Mouse (Mus musculus) right cerebral cortex, postnatal 14 days (tissue): ENCODE measurements around the gene Gnb3.
A peak's percentile ranks its signal among the peaks of the same experiment; 100 is the strongest.
"Not testable (repeated sequence)": the region's sequence is repeated elsewhere in the genome, so short reads cannot be mapped to it uniquely, and the experiment has no call there.

Experiments used
- DNase-seq: peaks from one replicate; pipeline ENCODE4 v3.0.0; 2022

Gnb3 gene

GRCm38 (mm10) chr6:124814448-124814847 lies 25.6 kb downstream of the Gnb3 start:
- no peak for DNase-seq

- peak; percentile 87 for DNase-seq
Measured at GRCm38 (mm10) chr6:124813933-124814332, 26.1 kb downstream of the Gnb3 start, which contains the start of gene Tpi1. Tpi1 (minus strand) TSS chr6:124814296.

- DNase-seq = peak; percentile 76
Measured at GRCm38 (mm10) chr6:124813496-124813895, 26.6 kb downstream of the Gnb3 start.

- no peak for DNase-seq
Measured at GRCm38 (mm10) chr6:124812848-124813247, 27.2 kb downstream of the Gnb3 start.

GRCm38 (mm10) chr6:124811701-124812560 lies 28.1 kb downstream of the Gnb3 start:
- no peak for DNase-seq

GRCm38 (mm10) chr6:124811403-124811665 lies 28.7 kb downstream of the Gnb3 start:
- DNase-seq = no peak

- not testable (repeated sequence) for DNase-seq
Measured at GRCm38 (mm10) chr6:124810566-124811402, 29.3 kb downstream of the Gnb3 start.

GRCm38 (mm10) chr6:124809775-124810538 lies 30.1 kb downstream of the Gnb3 start:
- no peak for DNase-seq

- peak; percentile 70 for DNase-seq
Measured at GRCm38 (mm10) chr6:124809052-124809774, 30.9 kb downstream of the Gnb3 start.

GRCm38 (mm10) chr6:124808358-124809012 lies 31.6 kb downstream of the Gnb3 start, which contains the start of gene Spsb2:
Spsb2 (plus strand) TSS chr6:124808661.
- DNase-seq = peak; percentile 56

- no peak for DNase-seq
Measured at GRCm38 (mm10) chr6:124807986-124808357, 32.1 kb downstream of the Gnb3 start.

GRCm38 (mm10) chr6:124807366-124807765 lies 32.7 kb downstream of the Gnb3 start:
- DNase-seq = no peak

- DNase-seq = no peak
Measured at GRCm38 (mm10) chr6:124806446-124807140, 33.5 kb downstream of the Gnb3 start.

GRCm38 (mm10) chr6:124805341-124806321 lies 34.4 kb downstream of the Gnb3 start:
- DNase-seq = peak; percentile 98

GRCm38 (mm10) chr6:124804341-124804740 lies 35.7 kb downstream of the Gnb3 start:
- DNase-seq = no peak

GRCm38 (mm10) chr6:124803691-124804090 lies 36.4 kb downstream of the Gnb3 start:
- DNase-seq = not testable (repeated sequence)

GRCm38 (mm10) chr6:124803061-124803460 lies 37.0 kb downstream of the Gnb3 start:
- DNase-seq = no peak

- DNase-seq = not testable (repeated sequence)
Measured at GRCm38 (mm10) chr6:124802400-124802799, 37.7 kb downstream of the Gnb3 start.

- DNase-seq = no peak
Measured at GRCm38 (mm10) chr6:124796200-124796599, 43.9 kb downstream of the Gnb3 start.

- DNase-seq = no peak
Measured at GRCm38 (mm10) chr6:124795781-124796180, 44.3 kb downstream of the Gnb3 start.
